Mouse (Mus musculus) neutrophil, adult 59 days (primary cell): ENCODE data around the gene Hmgcll1. TPM values are rescaled to one million over a fixed set of nuclear protein-coding genes. Genes with fewer than 3 reads are reported as not detected.

Source experiments
- total RNA-seq, 2 experiments: library from RNA; stranded (reverse); gene quantifications; 1 replicate in 1 of 2; 2 replicates in 1 of 2; pipeline ENCODE4 v1.2.4; 2023

Hmgcll1 gene
- total RNA-seq = not detected

GRCm38 (mm10) chr9:76014631-76015531 is at the start of gene Hmgcll1:
Hmgcll1 (plus strand) TSS chr9:76014855.

Other genes with a start within 250 kb of the Hmgcll1 start
- gene Bmp5, start 239.5 kb upstream of the Hmgcll1 start, total RNA-seq = under 1 TPM in 1 of 2 experiments, not detected in 1; 0.15 TPM
- not detected for gene Gfral, start 198.8 kb downstream of the Hmgcll1 start, total RNA-seq